17 mouse cellular contexts compared by ENCODE assay signal in the genomic region with DNA sequence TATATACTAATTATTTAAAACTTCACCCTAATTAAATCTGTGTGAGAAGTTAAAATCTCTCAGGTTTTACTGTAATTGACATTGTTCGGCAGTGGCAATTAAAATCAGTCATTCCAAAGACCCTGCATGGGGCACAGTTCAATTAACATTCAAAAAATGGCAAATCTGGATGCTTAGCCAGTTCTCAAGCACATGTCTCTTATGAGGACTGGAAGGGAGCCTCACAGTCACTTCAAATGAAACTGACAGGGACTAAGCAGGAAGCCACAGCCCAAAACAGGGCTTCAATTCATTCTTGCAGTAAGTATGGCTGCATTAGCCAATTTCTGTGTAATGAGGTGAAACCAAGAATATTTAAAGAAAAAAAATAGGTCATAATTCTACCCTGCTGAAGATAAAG.
"Had no signal": no experiment of that assay in that cellular context is flagged by ENCODE, and none has a peak within 500 bp of the region (broad histone marks: within the 10 kb centered on the region; RNA-seq: fewer than 3 reads in every experiment).

No protein-coding gene starts in this region.

- H3K4me1 ChIP-seq: limb, embryonic 12.5 days; limb, embryonic 15.5 days; midbrain, embryonic 13.5 days; stomach, embryonic 15.5 days had no signal

- H3K9me3 ChIP-seq: limb, embryonic 12.5 days; limb, embryonic 15.5 days; midbrain, embryonic 13.5 days; stomach, embryonic 15.5 days had no signal

- ATAC-seq: liver, postnatal 0 days; lung, postnatal 0 days had no signal

- H3K27ac ChIP-seq: limb, embryonic 12.5 days; limb, embryonic 15.5 days; liver, embryonic 14.5 days; macrophage; midbrain, embryonic 13.5 days; stomach, embryonic 15.5 days had no signal

- H3K4me3 ChIP-seq: limb, embryonic 12.5 days; limb, embryonic 15.5 days; midbrain, embryonic 13.5 days; stomach, embryonic 15.5 days had no signal

- H3K9ac ChIP-seq: limb, embryonic 12.5 days; limb, embryonic 15.5 days; liver, embryonic 14.5 days; liver, postnatal 0 days; lung, embryonic 14.5 days; midbrain, embryonic 13.5 days; stomach, embryonic 15.5 days had no signal

- H3K36me3 ChIP-seq: limb, embryonic 12.5 days; limb, embryonic 15.5 days; midbrain, embryonic 13.5 days; stomach, embryonic 15.5 days had no signal

- H3K4me2 ChIP-seq: limb, embryonic 12.5 days; limb, embryonic 15.5 days; liver, embryonic 11.5 days; lung, embryonic 14.5 days; midbrain, embryonic 13.5 days; stomach, embryonic 15.5 days had no signal

- DNase-seq: kidney, adult 9 months; kidney, postnatal 14 days; kidney, postnatal 4 days; left cerebral cortex, postnatal 4 days; liver, postnatal 0 days; lung, embryonic 14.5 days; right cerebral cortex, postnatal 25 days; spleen, adult 18-20 months; thymus, postnatal 25 days had no signal

- H3K27me3 ChIP-seq: limb, embryonic 12.5 days; limb, embryonic 15.5 days; midbrain, embryonic 13.5 days; stomach, embryonic 15.5 days had no signal
